Mouse (Mus musculus) embryo, embryonic 10 days (tissue): ENCODE data around the gene Zfp182.

Experiments
- DNase-seq: peaks from one replicate; pipeline ENCODE4 v3.0.0-alpha.2; 2015; ENCODE audit warnings: low spot score

Zfp182 gene

GRCm38 (mm10) chrX:21061866-21062543, at the start of gene Zfp182:
Gene Zfp182, minus strand, starts transcription at chrX:21062316.
- DNase-seq: peak; percentile 87

- no peak for DNase-seq
Measured at GRCm38 (mm10) chrX:21089867-21090239, 27.7 kb upstream of the Zfp182 start.

- peak; percentile 75 for DNase-seq
Measured at GRCm38 (mm10) chrX:21088983-21089866, 27.1 kb upstream of the Zfp182 start, which contains the start of gene Zfp300. Gene Zfp300, minus strand, starts transcription at chrX:21089527.

GRCm38 (mm10) chrX:21088645-21088982, 26.5 kb upstream of the Zfp182 start:
- no peak for DNase-seq

GRCm38 (mm10) chrX:21068106-21068505, 6.0 kb upstream of the Zfp182 start, which contains the start of gene Spaca5:
Gene Spaca5, plus strand, starts transcription at chrX:21068406.
- no peak for DNase-seq

- DNase-seq: no peak
Measured at GRCm38 (mm10) chrX:21062544-21062890, 401 bp upstream of the Zfp182 start.

- no peak for DNase-seq
Measured at GRCm38 (mm10) chrX:21061460-21061859, 656 bp downstream of the Zfp182 start.

- no peak for DNase-seq
Measured at GRCm38 (mm10) chrX:20980901-20981300, 81.2 kb downstream of the Zfp182 start.
